Mouse (Mus musculus): Measurements from ENCODE around the gene Card11.

GRCm38 (mm10) chr5:140889539-140889938 is 110.8 kb downstream of the Card11 start:
- TF ChIP-seq CTCF (IDR thresholded peaks at IDR 0.05; ENCODE audit: control insufficient read depth, insufficient read depth, insufficient replicate concordance, low read depth, low read length) (peak; percentile 57; the same call in 1 of the 2 replicates), POLR2A (IDR thresholded peaks at IDR 0.05; ENCODE audit: control insufficient read depth, low read depth, low read length) (no peak)
